Mouse (Mus musculus): ENCODE measurements around the gene Itm2c. TPM values are rescaled to one million over a fixed set of nuclear protein-coding genes. Genes with fewer than 3 reads are reported as not detected.

The Itm2c gene
- polyA plus RNA-seq, 1 experiment from 2014 or later = 92.0 TPM

GRCm38 (mm10) chr1:85906892-85907291 lies 12.8 kb downstream of the Itm2c start:
- Histone ChIP-seq H3K4me2 (ENCODE audit: low read length) (no peak overlapping the region), H3K36me3 (ENCODE audit: control insufficient read depth, insufficient read depth, low read length) (peaks cover 56% of the 10 kb centered on the region), H3K9ac (ENCODE audit: low read length) (no peak overlapping the region), H3K27ac (ENCODE audit: low read depth) (no peak overlapping the region), H3K27me3 (replicated peaks; ENCODE audit: control insufficient read depth, insufficient read depth, low read length) (no peaks in the 10 kb centered on the region), H3K9me3 (ENCODE audit: control insufficient read depth, low read length) (no peaks in the 10 kb centered on the region), H3K4me1 (replicated peaks; ENCODE audit: control insufficient read depth, insufficient read depth, low read length) (peaks cover 14% of the 10 kb centered on the region), H3K4me3 (ENCODE audit: low read depth, low read length) (no peak overlapping the region)
- no peak for ATAC-seq (replicated peaks; ENCODE audit: low FRiP score, low TSS enrichment, low read depth)
- no peak for DNase-seq (ENCODE audit: low spot score)
- 87% methylated on average over 12 of the region's 12 CpGs for WGBS

- 30% methylated on average over 13 of the region's 13 CpGs for WGBS
- peak; percentile 54; the same call in 1 of the 2 replicates for ATAC-seq (replicated peaks; ENCODE audit: low FRiP score, low TSS enrichment, low read depth)
- H3K9me3 ChIP-seq (ENCODE audit: control insufficient read depth, low read length) = no peaks in the 10 kb centered on the region
- H3K9ac ChIP-seq (ENCODE audit: low read length) = no peak overlapping the region
- no peak overlapping the region for H3K4me2 ChIP-seq (ENCODE audit: low read length)
- H3K27ac ChIP-seq (ENCODE audit: low read depth) = peak overlapping the region; percentile 33; the same call in 1 of the 2 replicates
- H3K4me3 ChIP-seq (ENCODE audit: low read depth, low read length) = no peak overlapping the region
- DNase-seq (ENCODE audit: low spot score) = no peak
- peaks cover 44% of the 10 kb centered on the region for H3K36me3 ChIP-seq (ENCODE audit: control insufficient read depth, insufficient read depth, low read length)
- no peaks in the 10 kb centered on the region for H3K27me3 ChIP-seq (replicated peaks; ENCODE audit: control insufficient read depth, insufficient read depth, low read length)
- H3K4me1 ChIP-seq (replicated peaks; ENCODE audit: control insufficient read depth, insufficient read depth, low read length) = peaks cover 8% of the 10 kb centered on the region
These were observed 14.9 kb downstream of the Itm2c start for GRCm38 (mm10) chr1:85908754-85909590.

- H3K36me3 ChIP-seq (ENCODE audit: control insufficient read depth, insufficient read depth, low read length) = peaks cover 2% of the 10 kb centered on the region; the same call in 1 of the 2 replicates
- DNase-seq (ENCODE audit: low spot score) (no peak), ATAC-seq (replicated peaks; ENCODE audit: low FRiP score, low TSS enrichment, low read depth) (no peak)
- H3K27ac ChIP-seq (ENCODE audit: low read depth) = no peak overlapping the region
- no peaks in the 10 kb centered on the region for H3K9me3 ChIP-seq (ENCODE audit: control insufficient read depth, low read length)
- H3K4me2 ChIP-seq (ENCODE audit: low read length) = no peak overlapping the region
- no peaks in the 10 kb centered on the region for H3K27me3 ChIP-seq (replicated peaks; ENCODE audit: control insufficient read depth, insufficient read depth, low read length)
- peaks cover 8% of the 10 kb centered on the region for H3K4me1 ChIP-seq (replicated peaks; ENCODE audit: control insufficient read depth, insufficient read depth, low read length)
- H3K9ac ChIP-seq (ENCODE audit: low read length) = no peak overlapping the region
- WGBS = 91% methylated on average over 7 of the region's 7 CpGs
- H3K4me3 ChIP-seq (ENCODE audit: low read depth, low read length) = no peak overlapping the region
These were observed 19.1 kb downstream of the Itm2c start for GRCm38 (mm10) chr1:85913078-85913755.

- H3K36me3 ChIP-seq (ENCODE audit: control insufficient read depth, insufficient read depth, low read length) = no peaks in the 10 kb centered on the region
- no peak overlapping the region for H3K27ac ChIP-seq (ENCODE audit: low read depth)
- H3K4me1 ChIP-seq (replicated peaks; ENCODE audit: control insufficient read depth, insufficient read depth, low read length) = no peaks in the 10 kb centered on the region
- H3K27me3 ChIP-seq (replicated peaks; ENCODE audit: control insufficient read depth, insufficient read depth, low read length) = no peaks in the 10 kb centered on the region
- DNase-seq (ENCODE audit: low spot score) (no peak), ATAC-seq (replicated peaks; ENCODE audit: low FRiP score, low TSS enrichment, low read depth) (no peak)
- no peak overlapping the region for H3K9ac ChIP-seq (ENCODE audit: low read length)
- H3K9me3 ChIP-seq (ENCODE audit: control insufficient read depth, low read length) = no peaks in the 10 kb centered on the region
- no peak overlapping the region for H3K4me2 ChIP-seq (ENCODE audit: low read length)
- no peak overlapping the region for H3K4me3 ChIP-seq (ENCODE audit: low read depth, low read length)
These were observed 21.8 kb downstream of the Itm2c start for GRCm38 (mm10) chr1:85915890-85916289.

- H3K4me2 ChIP-seq (ENCODE audit: low read length) = no peak overlapping the region
- H3K4me1 ChIP-seq (replicated peaks; ENCODE audit: control insufficient read depth, insufficient read depth, low read length) = no peaks in the 10 kb centered on the region
- no peaks in the 10 kb centered on the region for H3K27me3 ChIP-seq (replicated peaks; ENCODE audit: control insufficient read depth, insufficient read depth, low read length)
- H3K4me3 ChIP-seq (ENCODE audit: low read depth, low read length) = no peak overlapping the region
- H3K9me3 ChIP-seq (ENCODE audit: control insufficient read depth, low read length) = no peaks in the 10 kb centered on the region
- DNase-seq (ENCODE audit: low spot score) = no peak
- H3K36me3 ChIP-seq (ENCODE audit: control insufficient read depth, insufficient read depth, low read length) = no peaks in the 10 kb centered on the region
- ATAC-seq (replicated peaks; ENCODE audit: low FRiP score, low TSS enrichment, low read depth) = no peak
- H3K27ac ChIP-seq (ENCODE audit: low read depth) = no peak overlapping the region
- H3K9ac ChIP-seq (ENCODE audit: low read length) = no peak overlapping the region
- 52% methylated on average over 4 of the region's 4 CpGs for WGBS
These were observed 22.9 kb downstream of the Itm2c start for GRCm38 (mm10) chr1:85916830-85917450.

- H3K4me2 ChIP-seq (ENCODE audit: low read length) = no peak overlapping the region
- H3K36me3 ChIP-seq (ENCODE audit: control insufficient read depth, insufficient read depth, low read length) = no peaks in the 10 kb centered on the region
- H3K27ac ChIP-seq (ENCODE audit: low read depth) = no peak overlapping the region
- no peak overlapping the region for H3K9ac ChIP-seq (ENCODE audit: low read length)
- no peak for DNase-seq (ENCODE audit: low spot score)
- H3K4me3 ChIP-seq (ENCODE audit: low read depth, low read length) = no peak overlapping the region
- H3K9me3 ChIP-seq (ENCODE audit: control insufficient read depth, low read length) = no peaks in the 10 kb centered on the region
- no peak for ATAC-seq (replicated peaks; ENCODE audit: low FRiP score, low TSS enrichment, low read depth)
- no peaks in the 10 kb centered on the region for H3K27me3 ChIP-seq (replicated peaks; ENCODE audit: control insufficient read depth, insufficient read depth, low read length)
- H3K4me1 ChIP-seq (replicated peaks; ENCODE audit: control insufficient read depth, insufficient read depth, low read length) = no peaks in the 10 kb centered on the region
- 70% methylated on average over 7 of the region's 7 CpGs for WGBS
These were observed 25.5 kb downstream of the Itm2c start for GRCm38 (mm10) chr1:85919621-85920020.

- Histone ChIP-seq H3K36me3 (ENCODE audit: control insufficient read depth, insufficient read depth, low read length) (no peaks in the 10 kb centered on the region), H3K9me3 (ENCODE audit: control insufficient read depth, low read length) (no peaks in the 10 kb centered on the region), H3K27me3 (replicated peaks; ENCODE audit: control insufficient read depth, insufficient read depth, low read length) (no peaks in the 10 kb centered on the region), H3K9ac (ENCODE audit: low read length) (no peak overlapping the region), H3K4me2 (ENCODE audit: low read length) (no peak overlapping the region), H3K27ac (ENCODE audit: low read depth) (no peak overlapping the region), H3K4me1 (replicated peaks; ENCODE audit: control insufficient read depth, insufficient read depth, low read length) (no peaks in the 10 kb centered on the region), H3K4me3 (ENCODE audit: low read depth, low read length) (no peak overlapping the region)
- ATAC-seq (replicated peaks; ENCODE audit: low FRiP score, low TSS enrichment, low read depth) = no peak
- no peak for DNase-seq (ENCODE audit: low spot score)
- WGBS = 79% methylated on average over 7 of the region's 7 CpGs
These were observed 27.6 kb downstream of the Itm2c start for GRCm38 (mm10) chr1:85921725-85922124.

GRCm38 (mm10) chr1:85922127-85922864 lies 28.2 kb downstream of the Itm2c start:
- Histone ChIP-seq H3K4me2 (ENCODE audit: low read length) (no peak overlapping the region), H3K4me3 (ENCODE audit: low read depth, low read length) (no peak overlapping the region), H3K4me1 (replicated peaks; ENCODE audit: control insufficient read depth, insufficient read depth, low read length) (no peaks in the 10 kb centered on the region), H3K27ac (ENCODE audit: low read depth) (no peak overlapping the region), H3K36me3 (ENCODE audit: control insufficient read depth, insufficient read depth, low read length) (no peaks in the 10 kb centered on the region), H3K27me3 (replicated peaks; ENCODE audit: control insufficient read depth, insufficient read depth, low read length) (no peaks in the 10 kb centered on the region), H3K9me3 (ENCODE audit: control insufficient read depth, low read length) (no peaks in the 10 kb centered on the region), H3K9ac (ENCODE audit: low read length) (no peak overlapping the region)
- ATAC-seq (replicated peaks; ENCODE audit: low FRiP score, low TSS enrichment, low read depth) = no peak
- WGBS = 69% methylated on average over 7 of the region's 7 CpGs
- no peak for DNase-seq (ENCODE audit: low spot score)

Measured in intestine, embryonic 14.5 days (tissue).